Mouse (Mus musculus) liver, embryonic 12.5 days (tissue): ENCODE data around the gene Fbxl15. TPM values are rescaled to one million over a fixed set of nuclear protein-coding genes. Genes with fewer than 3 reads are reported as not detected.

Experiments used
- ATAC-seq: fragments of 200-750 bp; cut with Nextera tagmentation; 2 replicates; pipeline ENCODE4 v1.8.0; 2017; ENCODE audit warnings: moderate number of reproducible peaks, mild to moderate bottlenecking, moderate library complexity
- H3K27ac ChIP-seq: fragments of 300-500 bp; sonication (generic); 2 replicates; pipeline ENCODE4 v1.5.1; 2016; ENCODE audit warnings: mild to moderate bottlenecking
- H3K27me3 ChIP-seq: fragments of 300-500 bp; sonication (generic); replicated peaks from 2 replicates; pipeline ENCODE4 v1.6.1; 2016; ENCODE audit warnings: mild to moderate bottlenecking, moderate library complexity
- H3K36me3 ChIP-seq: fragments of 300-500 bp; sonication (generic); 2 replicates; pipeline ENCODE4 v1.6.1; 2016; ENCODE audit warnings: mild to moderate bottlenecking, moderate library complexity
- H3K4me1 ChIP-seq: fragments of 300-500 bp; sonication (generic); 2 replicates; pipeline ENCODE4 v1.6.1; 2016
- H3K4me2 ChIP-seq: fragments of 300-500 bp; sonication (generic); 2 replicates; pipeline ENCODE4 v1.6.1; 2016; ENCODE audit warnings: mild to moderate bottlenecking, moderate library complexity
- H3K4me3 ChIP-seq: fragments of 300-500 bp; sonication (generic); 2 replicates; pipeline ENCODE4 v1.5.1; 2016; ENCODE audit warnings: mild to moderate bottlenecking, moderate library complexity
- H3K9ac ChIP-seq: fragments of 300-500 bp; sonication (generic); 2 replicates; pipeline ENCODE4 v1.6.1; 2016; ENCODE audit warnings: mild to moderate bottlenecking, moderate library complexity
- H3K9me3 ChIP-seq: fragments of 300-500 bp; sonication (generic); replicated peaks from 2 replicates; pipeline ENCODE4 v1.6.1; 2016; ENCODE audit warnings: mild to moderate bottlenecking, moderate library complexity
- WGBS: fragments of 180-500 bp; shearing (Covaris S2); methylation state at CpG from one replicate; pipeline ENCODE4 v1.1.7; 2016; ENCODE audit not compliant: insufficient replicate concordance; 5-methylcytosine and 5-hydroxymethylcytosine counted together
- polyA plus RNA-seq: library from polyadenylated mRNA; unstranded; fragments of >200 nt; fragmentation: Nextera tagmentation; extraction: Ambion mirVana; gene quantifications from 2 replicates; pipeline ENCODE4 v1.2.1, GENCODE M21; 2016

The Fbxl15 gene
- polyA plus RNA-seq, 1 experiment from 2014 or later = 13.5 TPM

GRCm38 (mm10) chr19:46318586-46319378 is 9.2 kb upstream of the Fbxl15 start:
- H3K4me2 ChIP-seq = peak overlapping the region; percentile 91
- H3K4me3 ChIP-seq = peak overlapping the region; percentile 55; the same call in 1 of the 2 replicates
- no peak overlapping the region for H3K27ac ChIP-seq
- no peak overlapping the region for H3K9ac ChIP-seq
- no peaks in the 10 kb centered on the region for H3K36me3 ChIP-seq
- no peaks in the 10 kb centered on the region for H3K9me3 ChIP-seq
- ATAC-seq = no peak
- peaks cover 100% of the 10 kb centered on the region for H3K27me3 ChIP-seq
- WGBS = 12% methylated on average over 16 of the region's 16 CpGs
- H3K4me1 ChIP-seq = peaks cover 57% of the 10 kb centered on the region

GRCm38 (mm10) chr19:46320076-46320785 is 7.8 kb upstream of the Fbxl15 start:
- 60% methylated on average over 8 of the region's 8 CpGs for WGBS
- ATAC-seq = no peak
- Histone ChIP-seq H3K27ac (no peak overlapping the region), H3K4me2 (no peak overlapping the region), H3K9ac (no peak overlapping the region), H3K4me3 (no peak overlapping the region), H3K36me3 (no peaks in the 10 kb centered on the region), H3K27me3 (peaks cover 100% of the 10 kb centered on the region), H3K4me1 (peaks cover 43% of the 10 kb centered on the region), H3K9me3 (no peaks in the 10 kb centered on the region)

- WGBS = 33% methylated on average over 6 of the region's 6 CpGs
- Histone ChIP-seq H3K9ac (no peak overlapping the region), H3K4me3 (no peak overlapping the region), H3K4me1 (peaks cover 34% of the 10 kb centered on the region), H3K27ac (no peak overlapping the region), H3K27me3 (peaks cover 100% of the 10 kb centered on the region), H3K4me2 (no peak overlapping the region), H3K9me3 (no peaks in the 10 kb centered on the region), H3K36me3 (no peaks in the 10 kb centered on the region)
- ATAC-seq = no peak
These were observed 6.7 kb upstream of the Fbxl15 start for GRCm38 (mm10) chr19:46321101-46321943.

- H3K27ac ChIP-seq = no peak overlapping the region
- ATAC-seq = no peak
- H3K4me3 ChIP-seq = no peak overlapping the region
- WGBS = 48% methylated on average over 11 of the region's 11 CpGs
- H3K27me3 ChIP-seq = peaks cover 100% of the 10 kb centered on the region
- no peaks in the 10 kb centered on the region for H3K36me3 ChIP-seq
- no peak overlapping the region for H3K4me2 ChIP-seq
- H3K4me1 ChIP-seq = peaks cover 34% of the 10 kb centered on the region
- H3K9ac ChIP-seq = no peak overlapping the region
- H3K9me3 ChIP-seq = no peaks in the 10 kb centered on the region
These were observed 5.6 kb upstream of the Fbxl15 start for GRCm38 (mm10) chr19:46322144-46322995.

- H3K27ac ChIP-seq = no peak overlapping the region
- H3K4me3 ChIP-seq = no peak overlapping the region
- ATAC-seq = no peak
- H3K27me3 ChIP-seq = peaks cover 96% of the 10 kb centered on the region
- H3K9ac ChIP-seq = no peak overlapping the region
- 58% methylated on average over 13 of the region's 13 CpGs for whole genome bisulfite sequencing
- H3K9me3 ChIP-seq = no peaks in the 10 kb centered on the region
- peaks cover 33% of the 10 kb centered on the region for H3K4me1 ChIP-seq
- H3K36me3 ChIP-seq = no peaks in the 10 kb centered on the region
- no peak overlapping the region for H3K4me2 ChIP-seq
These were observed 4.9 kb upstream of the Fbxl15 start for GRCm38 (mm10) chr19:46322996-46323572.

- 59% methylated on average over 5 of the region's 5 CpGs for WGBS
- no peak overlapping the region for H3K4me2 ChIP-seq
- no peak overlapping the region for H3K9ac ChIP-seq
- peaks cover 29% of the 10 kb centered on the region for H3K4me1 ChIP-seq
- ATAC-seq = no peak
- H3K27me3 ChIP-seq = peaks cover 90% of the 10 kb centered on the region
- H3K36me3 ChIP-seq = no peaks in the 10 kb centered on the region
- no peak overlapping the region for H3K27ac ChIP-seq
- H3K4me3 ChIP-seq = no peak overlapping the region
- H3K9me3 ChIP-seq = no peaks in the 10 kb centered on the region
These were observed 4.3 kb upstream of the Fbxl15 start for GRCm38 (mm10) chr19:46323716-46324115.

- H3K9ac ChIP-seq = no peak overlapping the region
- WGBS = 41% methylated on average over 11 of the region's 11 CpGs
- H3K27me3 ChIP-seq = peaks cover 90% of the 10 kb centered on the region
- no peaks in the 10 kb centered on the region for H3K36me3 ChIP-seq
- no peak overlapping the region for H3K27ac ChIP-seq
- no peak overlapping the region for H3K4me2 ChIP-seq
- H3K4me1 ChIP-seq = peaks cover 29% of the 10 kb centered on the region
- H3K9me3 ChIP-seq = no peaks in the 10 kb centered on the region
- no peak for ATAC-seq
- H3K4me3 ChIP-seq = no peak overlapping the region
These were observed 3.6 kb upstream of the Fbxl15 start for GRCm38 (mm10) chr19:46324366-46324765.

- peaks cover 32% of the 10 kb centered on the region for H3K4me1 ChIP-seq
- WGBS = 39% methylated on average over 5 of the region's 5 CpGs
- H3K27ac ChIP-seq = no peak overlapping the region
- H3K9ac ChIP-seq = no peak overlapping the region
- H3K4me3 ChIP-seq = no peak overlapping the region
- no peak overlapping the region for H3K4me2 ChIP-seq
- ATAC-seq = no peak
- no peaks in the 10 kb centered on the region for H3K9me3 ChIP-seq
- no peaks in the 10 kb centered on the region for H3K36me3 ChIP-seq
- H3K27me3 ChIP-seq = peaks cover 85% of the 10 kb centered on the region
These were observed 3.1 kb upstream of the Fbxl15 start for GRCm38 (mm10) chr19:46324918-46325317.

- no peak for ATAC-seq
- Histone ChIP-seq H3K4me2 (peak overlapping the region; percentile 100), H3K27ac (no peak overlapping the region), H3K4me3 (peak overlapping the region; percentile 78; the same call in 1 of the 2 replicates), H3K9me3 (no peaks in the 10 kb centered on the region), H3K4me1 (peaks cover 42% of the 10 kb centered on the region), H3K36me3 (peaks cover 11% of the 10 kb centered on the region), H3K9ac (no peak overlapping the region), H3K27me3 (peaks cover 72% of the 10 kb centered on the region)
- 9% methylated on average over 29 of the region's 29 CpGs for WGBS
These were observed 1.8 kb upstream of the Fbxl15 start for GRCm38 (mm10) chr19:46326019-46326755.

- peak within 1 kb of the TSS; percentile 82 for H3K9ac ChIP-seq
- peaks cover 66% of the 10 kb centered on the region for H3K27me3 ChIP-seq
These were observed 1.2 kb upstream of the Fbxl15 start, which contains the start of gene Psd for GRCm38 (mm10) chr19:46326756-46327305. Psd (minus strand) TSS chr19:46327156.

More at GRCm38 (mm10) chr19:46326756-46327305, 1.2 kb upstream of the Fbxl15 start, which contains the start of gene Psd:
- ATAC-seq = no peak
- peak within 1 kb of the TSS; percentile 90 for H3K27ac ChIP-seq
- no peaks in the 10 kb centered on the region for H3K9me3 ChIP-seq
- 1% methylated on average over 35 of the region's 35 CpGs for WGBS
- peak within 1 kb of the TSS; percentile 78 for H3K4me3 ChIP-seq
- H3K4me1 ChIP-seq = peaks cover 42% of the 10 kb centered on the region
- peaks cover 18% of the 10 kb centered on the region for H3K36me3 ChIP-seq
- peak within 1 kb of the TSS; percentile 100 for H3K4me2 ChIP-seq
